Mouse (Mus musculus) intestine, embryonic 14.5 days (tissue): ENCODE data around the gene Fbxo47. TPM values are rescaled to one million over a fixed set of nuclear protein-coding genes. Genes with fewer than 3 reads are reported as not detected.

Experiments
- ATAC-seq: fragments of 200-750 bp; cut with Nextera tagmentation; replicated peaks from 2 replicates; pipeline ENCODE4 v1.8.0; 2017; ENCODE audit warnings: low read depth, moderate number of reproducible peaks, moderate TSS enrichment, moderate library complexity; ENCODE audit not compliant: low FRiP score, low TSS enrichment
- DNase-seq: peaks from one replicate; pipeline ENCODE4 v3.0.0-alpha.2; 2018; ENCODE audit warnings: low spot score
- H3K27ac ChIP-seq: fragments of 300-500 bp; sonication (generic); 2 replicates; pipeline ENCODE4 v1.5.1; 2014; ENCODE audit warnings: low read depth, mild to moderate bottlenecking, control low read depth
- H3K27me3 ChIP-seq: fragments of 300-500 bp; sonication (generic); replicated peaks from 2 replicates; pipeline ENCODE4 v1.6.1; 2014; ENCODE audit warnings: low read length, control low read depth; ENCODE audit not compliant: control insufficient read depth, insufficient read depth
- H3K36me3 ChIP-seq: fragments of 300-500 bp; sonication (generic); 2 replicates; pipeline ENCODE4 v1.6.1; 2014; ENCODE audit warnings: low read length, control low read depth; ENCODE audit not compliant: control insufficient read depth, insufficient read depth
- H3K4me1 ChIP-seq: fragments of 300-500 bp; sonication (generic); replicated peaks from 2 replicates; pipeline ENCODE4 v1.6.1; 2014; ENCODE audit warnings: low read length, control low read depth, mixed read lengths; ENCODE audit not compliant: control insufficient read depth, insufficient read depth
- H3K4me2 ChIP-seq: fragments of 300-500 bp; sonication (generic); 2 replicates; pipeline ENCODE4 v1.6.1; 2014; ENCODE audit warnings: low read length
- H3K4me3 ChIP-seq: fragments of 300-500 bp; sonication (generic); 2 replicates; pipeline ENCODE4 v1.5.1; 2014; ENCODE audit warnings: low read depth, low read length, control low read depth, mixed read lengths
- H3K9ac ChIP-seq: fragments of 300-500 bp; sonication (generic); 2 replicates; pipeline ENCODE4 v1.6.1; 2014; ENCODE audit warnings: mild to moderate bottlenecking, low read length
- H3K9me3 ChIP-seq: fragments of 300-500 bp; sonication (generic); 2 replicates; pipeline ENCODE4 v1.6.1; 2016; ENCODE audit warnings: low read length, control low read depth; ENCODE audit not compliant: control insufficient read depth
- WGBS: fragments of 180-500 bp; shearing (Covaris S2); extraction: QIAGEN DNeasy Blood & Tissue Kit; methylation state at CpG from one replicate; pipeline ENCODE4 v1.1.7; 2014; 5-methylcytosine and 5-hydroxymethylcytosine counted together
- polyA plus RNA-seq: library from polyadenylated mRNA; unstranded; fragments of >200 nt; fragmentation: Nextera tagmentation; extraction: Ambion mirVana; gene quantifications from 2 replicates; pipeline ENCODE4 v1.2.1, GENCODE M21; 2014

Fbxo47 gene
- polyA plus RNA-seq, 1 experiment from 2014 or later, result 0.54 TPM

DNA sequence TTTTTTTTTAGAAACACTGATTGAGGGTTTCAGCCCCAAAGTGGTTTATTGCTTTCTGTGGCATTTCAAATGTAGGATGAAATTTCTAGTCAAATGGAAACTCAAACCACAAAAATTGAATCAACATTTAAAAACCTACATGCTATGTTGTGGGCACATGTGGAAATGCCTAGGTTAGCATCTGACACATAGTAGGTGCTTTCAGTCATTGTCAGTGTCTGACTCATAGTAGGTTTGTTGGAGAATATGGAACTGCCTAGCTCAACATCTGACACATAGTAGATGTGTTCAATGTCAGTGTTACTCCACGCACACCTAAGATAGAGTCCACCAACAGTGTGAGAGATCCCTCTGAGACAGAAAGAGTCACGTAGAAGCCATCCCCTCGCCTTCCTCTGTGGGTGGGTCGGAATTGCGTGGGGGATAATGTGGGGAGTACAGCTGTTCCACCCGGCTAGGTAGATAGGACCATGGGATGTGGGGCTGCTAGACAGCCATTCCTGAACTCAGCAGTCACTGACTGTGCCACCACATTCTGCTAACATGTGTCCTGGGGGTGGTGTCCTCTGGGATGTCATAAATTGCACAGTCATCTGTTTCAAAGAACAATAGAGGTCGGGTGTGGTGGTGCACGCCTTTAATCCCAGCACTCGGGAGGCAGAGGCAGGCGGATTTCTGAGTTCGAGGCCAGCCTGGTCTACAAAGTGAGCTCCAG is 24.8 kb upstream of the Fbxo47 start:
- 87% methylated on average over 11 of the region's 11 CpGs for WGBS
- no peak for ATAC-seq

DNA sequence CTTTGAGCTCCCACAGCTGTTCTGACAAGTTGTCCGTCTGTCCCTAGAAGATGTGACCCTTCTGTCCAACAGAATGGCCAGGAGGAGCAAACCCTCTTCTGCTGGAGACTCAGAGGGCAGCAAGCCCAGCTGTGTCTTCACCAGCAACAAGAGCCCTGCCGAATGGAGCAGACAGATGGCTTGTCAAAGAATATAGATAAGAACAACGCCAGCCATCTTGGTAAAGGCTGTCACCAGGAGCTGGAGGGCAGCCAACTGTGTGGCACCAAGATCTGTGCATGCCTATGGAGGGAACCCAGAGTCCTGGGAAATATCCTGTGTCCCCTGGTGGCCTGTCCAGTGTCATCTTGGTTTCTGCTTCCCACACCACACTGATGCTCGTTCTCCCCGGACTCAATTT is 24.0 kb upstream of the Fbxo47 start:
- Histone ChIP-seq H3K4me2 (no peak overlapping the region), H3K9me3 (no peaks in the 10 kb centered on the region), H3K4me1 (no peaks in the 10 kb centered on the region), H3K4me3 (no peak overlapping the region), H3K9ac (no peak overlapping the region), H3K36me3 (no peaks in the 10 kb centered on the region), H3K27ac (no peak overlapping the region), H3K27me3 (no peaks in the 10 kb centered on the region)
- no peak for ATAC-seq
- 77% methylated on average over 5 of the region's 5 CpGs for WGBS
- no peak for DNase-seq

More for the DNA sequence above, 24.8 kb upstream of the Fbxo47 start:
- no peak overlapping the region for H3K9ac ChIP-seq
- H3K4me3 ChIP-seq, result no peak overlapping the region
- H3K9me3 ChIP-seq, result no peaks in the 10 kb centered on the region
- H3K4me1 ChIP-seq, result no peaks in the 10 kb centered on the region
- no peak overlapping the region for H3K27ac ChIP-seq
- no peak for DNase-seq
- no peak overlapping the region for H3K4me2 ChIP-seq
- no peaks in the 10 kb centered on the region for H3K36me3 ChIP-seq
- H3K27me3 ChIP-seq, result no peaks in the 10 kb centered on the region

DNA sequence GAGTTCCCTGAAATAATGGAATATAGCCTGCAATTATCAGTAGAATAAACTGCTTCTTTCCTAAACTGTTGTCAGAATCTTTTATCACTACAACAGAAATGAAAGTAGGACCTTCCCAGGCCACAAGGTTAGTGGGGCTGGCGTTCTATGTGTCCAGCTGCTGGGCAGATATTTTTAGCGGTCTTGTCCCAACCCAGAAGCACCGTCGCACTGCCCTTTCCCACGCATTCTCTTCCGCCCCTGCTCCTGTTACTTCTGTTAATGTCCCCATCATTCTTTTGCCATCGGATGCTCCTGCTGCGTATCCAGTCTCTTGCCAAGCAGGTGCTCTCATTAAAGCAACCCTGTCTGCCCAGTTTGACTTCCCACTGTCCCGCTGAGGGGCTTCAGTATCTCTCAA is 23.0 kb upstream of the Fbxo47 start:
- H3K4me2 ChIP-seq, result no peak overlapping the region
- no peak overlapping the region for H3K4me3 ChIP-seq
- H3K27ac ChIP-seq, result no peak overlapping the region
- DNase-seq (no peak), ATAC-seq (no peak)
- H3K27me3 ChIP-seq, result no peaks in the 10 kb centered on the region
- 81% methylated on average over 9 of the region's 9 CpGs for WGBS
- H3K9me3 ChIP-seq, result no peaks in the 10 kb centered on the region
- no peaks in the 10 kb centered on the region for H3K4me1 ChIP-seq
- H3K36me3 ChIP-seq, result no peaks in the 10 kb centered on the region
- no peak overlapping the region for H3K9ac ChIP-seq

DNA sequence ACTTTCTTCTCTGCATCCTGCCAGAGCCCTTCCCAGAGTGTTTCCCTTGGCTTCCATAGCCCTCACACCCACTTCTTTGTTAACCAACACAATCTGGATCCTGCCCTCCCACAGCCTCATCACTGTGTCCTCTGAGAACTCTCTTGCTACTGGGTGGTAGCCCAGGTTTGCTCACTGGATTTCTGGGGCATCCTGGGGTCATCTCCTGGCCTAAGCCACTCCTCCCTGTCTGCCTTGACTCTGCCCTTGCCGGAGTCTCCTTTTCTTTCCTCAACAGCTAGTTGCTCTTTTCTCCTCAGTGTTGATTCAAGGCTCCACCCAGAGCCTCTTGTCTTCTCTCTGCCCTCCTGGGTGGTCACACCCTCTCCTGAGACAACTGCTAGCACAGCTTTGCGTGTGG is 22.0 kb upstream of the Fbxo47 start:
- no peaks in the 10 kb centered on the region for H3K27me3 ChIP-seq
- H3K36me3 ChIP-seq, result no peaks in the 10 kb centered on the region
- no peak for DNase-seq
- H3K27ac ChIP-seq, result no peak overlapping the region
- H3K4me3 ChIP-seq, result no peak overlapping the region
- whole genome bisulfite sequencing, result 50% methylated on average over 2 of the region's 2 CpGs
- ATAC-seq, result no peak
- H3K4me2 ChIP-seq, result no peak overlapping the region
- H3K9ac ChIP-seq, result no peak overlapping the region
- H3K4me1 ChIP-seq, result no peaks in the 10 kb centered on the region
- H3K9me3 ChIP-seq, result no peaks in the 10 kb centered on the region

DNA sequence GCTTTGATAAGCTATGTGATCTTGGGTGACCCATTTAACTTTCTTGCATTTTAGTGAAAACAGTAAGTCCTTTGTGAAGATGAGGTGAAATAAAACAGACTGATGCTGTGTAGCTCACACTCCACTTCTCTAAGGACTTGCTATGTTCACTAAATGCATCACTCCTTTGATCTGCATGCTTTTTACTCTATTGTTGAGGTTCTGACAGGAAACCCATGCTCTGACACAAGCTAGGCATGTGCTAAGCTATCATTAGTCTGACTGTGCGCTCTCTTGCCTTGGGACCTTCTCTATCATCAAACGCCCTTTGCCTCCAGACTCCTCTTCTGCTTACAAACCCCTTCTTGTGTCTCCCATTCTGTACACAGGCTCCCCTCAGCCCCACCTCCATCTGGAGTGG is 21.6 kb upstream of the Fbxo47 start:
- H3K4me2 ChIP-seq, result no peak overlapping the region
- DNase-seq (no peak), ATAC-seq (no peak)
- H3K9me3 ChIP-seq, result no peaks in the 10 kb centered on the region
- H3K27ac ChIP-seq, result no peak overlapping the region
- no peaks in the 10 kb centered on the region for H3K36me3 ChIP-seq
- WGBS, result 91% methylated on average over 2 of the region's 2 CpGs
- no peak overlapping the region for H3K9ac ChIP-seq
- no peaks in the 10 kb centered on the region for H3K27me3 ChIP-seq
- H3K4me1 ChIP-seq, result no peaks in the 10 kb centered on the region
- H3K4me3 ChIP-seq, result no peak overlapping the region

DNA sequence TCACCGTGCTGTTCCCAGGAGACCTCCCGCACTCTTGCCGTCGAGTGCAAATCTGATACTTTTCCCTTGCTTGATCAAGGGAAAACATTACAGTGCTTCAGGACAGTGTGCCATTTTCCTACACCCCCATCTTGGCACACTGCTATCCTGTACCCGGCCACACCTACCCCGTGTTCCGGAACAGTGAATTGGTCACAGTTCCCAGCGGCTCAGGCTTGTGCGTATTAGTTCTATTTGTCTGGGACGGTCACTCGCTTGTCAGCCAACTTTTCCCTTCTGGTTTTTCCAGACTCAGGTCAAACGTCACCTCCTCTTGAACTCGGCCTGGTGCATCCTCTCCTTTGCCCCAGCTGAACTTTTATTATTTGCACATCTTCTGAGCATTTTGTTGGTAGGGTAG is 20.8 kb upstream of the Fbxo47 start:
- DNase-seq (no peak), ATAC-seq (no peak)
- Histone ChIP-seq H3K4me1 (no peaks in the 10 kb centered on the region), H3K4me3 (no peak overlapping the region), H3K36me3 (no peaks in the 10 kb centered on the region), H3K9me3 (no peaks in the 10 kb centered on the region), H3K9ac (no peak overlapping the region), H3K4me2 (no peak overlapping the region), H3K27me3 (no peaks in the 10 kb centered on the region), H3K27ac (no peak overlapping the region)
- WGBS, result 85% methylated on average over 13 of the region's 13 CpGs

DNA sequence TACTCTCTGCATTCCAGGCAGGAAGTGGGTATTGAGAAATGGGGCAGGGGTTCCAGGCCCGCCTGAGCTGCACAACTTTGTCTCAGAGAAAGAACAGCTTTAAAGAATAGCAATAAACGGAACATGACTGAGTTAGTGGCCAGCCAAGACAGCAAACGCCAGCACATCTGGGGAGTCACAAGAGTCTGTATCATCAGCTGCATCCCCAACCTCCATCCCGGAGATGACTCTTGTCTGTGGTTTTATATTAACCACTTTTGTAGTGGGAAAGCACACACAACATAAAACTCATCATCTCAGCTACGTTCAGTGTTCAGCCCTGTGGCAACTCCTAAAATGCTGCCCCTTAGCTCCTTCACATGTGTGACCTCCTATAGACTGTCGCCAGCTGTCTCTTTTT is 17.9 kb upstream of the Fbxo47 start:
- no peak overlapping the region for H3K27ac ChIP-seq
- DNase-seq, result no peak
- no peak overlapping the region for H3K4me2 ChIP-seq
- H3K9me3 ChIP-seq, result no peaks in the 10 kb centered on the region
- ATAC-seq, result no peak
- no peaks in the 10 kb centered on the region for H3K36me3 ChIP-seq
- no peak overlapping the region for H3K4me3 ChIP-seq
- no peak overlapping the region for H3K9ac ChIP-seq
- no peaks in the 10 kb centered on the region for H3K4me1 ChIP-seq
- WGBS, result 70% methylated on average over 6 of the region's 6 CpGs
- H3K27me3 ChIP-seq, result no peaks in the 10 kb centered on the region

DNA sequence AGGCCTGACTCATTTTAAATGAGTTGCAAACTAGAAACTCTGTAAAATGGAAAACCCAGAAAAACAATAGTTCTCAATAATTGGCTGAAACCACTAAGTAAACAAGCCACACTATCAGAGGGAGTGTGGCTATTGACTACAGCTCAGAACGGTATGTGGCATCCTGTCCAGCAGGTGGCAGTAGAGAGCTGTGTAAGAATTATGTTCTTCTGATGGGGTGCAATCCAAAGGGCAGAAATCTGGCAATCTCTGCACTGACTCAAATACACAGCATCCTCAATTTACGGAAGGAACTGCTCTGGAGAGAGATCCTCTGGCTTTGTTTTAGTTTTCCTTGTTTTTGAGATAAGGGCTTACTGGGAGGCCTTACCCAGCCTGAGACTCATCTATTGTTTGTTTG is 15.9 kb upstream of the Fbxo47 start:
- H3K27me3 ChIP-seq, result no peaks in the 10 kb centered on the region
- WGBS, result 0% methylated on average over 2 of the region's 2 CpGs
- no peak overlapping the region for H3K27ac ChIP-seq
- no peak overlapping the region for H3K9ac ChIP-seq
- no peaks in the 10 kb centered on the region for H3K9me3 ChIP-seq
- no peaks in the 10 kb centered on the region for H3K36me3 ChIP-seq
- no peak overlapping the region for H3K4me2 ChIP-seq
- DNase-seq (peak; percentile 90), ATAC-seq (peak; percentile 83; the same call in 1 of the 2 replicates)
- H3K4me1 ChIP-seq, result no peaks in the 10 kb centered on the region
- H3K4me3 ChIP-seq, result no peak overlapping the region

DNA sequence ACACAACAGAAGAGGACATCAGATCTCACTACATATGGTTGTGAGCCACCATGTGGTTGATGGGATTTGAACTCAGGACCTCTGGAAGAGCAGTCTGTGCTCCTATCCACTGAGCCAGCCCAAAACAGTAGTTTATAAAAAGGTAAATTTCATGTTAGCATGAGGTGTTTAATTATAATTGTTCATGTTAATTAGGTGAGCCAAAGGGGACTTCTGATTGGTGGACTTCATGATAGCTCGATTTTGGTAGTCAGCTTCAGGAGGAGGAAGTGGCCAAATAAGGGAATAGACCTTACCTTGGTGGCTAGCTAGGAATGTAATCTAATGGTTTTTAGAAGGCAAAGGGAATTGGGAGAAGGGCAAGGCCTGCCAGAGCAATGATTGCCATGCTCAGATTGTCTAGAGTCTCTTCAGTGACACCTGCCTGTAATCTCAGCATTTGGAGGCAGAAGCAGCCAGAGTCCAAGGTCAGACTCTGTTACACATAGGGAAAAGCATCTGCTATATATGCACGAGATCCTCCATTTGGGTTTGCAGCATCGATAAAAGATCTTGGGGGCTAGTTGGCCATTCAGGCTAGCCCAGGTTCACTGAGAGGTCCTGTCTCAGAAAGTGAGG is 13.7 kb upstream of the Fbxo47 start:
- Histone ChIP-seq H3K4me2 (no peak overlapping the region), H3K4me1 (no peaks in the 10 kb centered on the region), H3K27ac (no peak overlapping the region), H3K9ac (no peak overlapping the region), H3K9me3 (0 out of 2 replicates have a peak, but pooled peaks cover 3% of the 10 kb centered on the region), H3K27me3 (no peaks in the 10 kb centered on the region), H3K36me3 (no peaks in the 10 kb centered on the region), H3K4me3 (no peak overlapping the region)
- WGBS, result 79% methylated on average over 3 of the region's 3 CpGs
- ATAC-seq (no peak), DNase-seq (no peak)
